Mouse (Mus musculus) gastrocnemius, postnatal 10 days (tissue): ENCODE results near the gene B830017H08Rik. TPM values are rescaled to one million over a fixed set of nuclear protein-coding genes. Genes with fewer than 3 reads are reported as not detected.

Experiments
- DNase-seq: peaks from one replicate; pipeline ENCODE4 v3.0.0; 2021; ENCODE audit warnings: mixed read lengths
- long read RNA-seq, 2 experiments: library from polyadenylated mRNA; stranded (forward); transcript quantifications; one replicate each; pipeline ENCODE4 v2.0.0; 2021
- total RNA-seq, 2 experiments: library from RNA; stranded (reverse); gene quantifications; 2 replicates each; pipeline ENCODE4 v1.2.3; 2021

Gene B830017H08Rik
- total RNA-seq = not detected
- long read RNA-seq, experiment 1 = 0 reads
- long read RNA-seq, experiment 2 = 0 reads

DNA sequence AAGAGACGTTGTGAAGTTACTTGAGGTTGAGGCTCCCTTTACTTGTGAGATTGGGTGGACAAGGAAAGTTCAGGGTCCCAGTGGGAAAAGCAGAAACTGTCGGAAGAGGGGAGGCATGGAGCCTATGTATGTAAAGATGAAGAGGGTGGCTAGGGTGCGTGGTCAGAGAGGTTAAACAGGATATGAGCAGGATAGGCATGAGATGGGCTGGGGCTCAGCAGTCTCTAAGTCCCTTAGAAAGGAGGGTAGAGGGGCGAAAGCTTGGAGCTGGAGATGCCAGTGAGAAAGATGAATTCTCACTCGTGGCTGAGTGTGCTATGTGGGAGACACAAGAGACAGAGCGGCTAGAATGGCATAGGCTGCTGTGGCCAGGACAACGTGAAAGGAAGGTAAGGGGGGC is at the start of gene B830017H08Rik:
TSS of gene B830017H08Rik (plus strand) at position 301 of the 400 bp plus-strand sequence.
- DNase-seq = no peak

GRCm38 (mm10) chr16:17785337-17785736 is 47.6 kb upstream of the B830017H08Rik start:
- DNase-seq = no peak

DNA sequence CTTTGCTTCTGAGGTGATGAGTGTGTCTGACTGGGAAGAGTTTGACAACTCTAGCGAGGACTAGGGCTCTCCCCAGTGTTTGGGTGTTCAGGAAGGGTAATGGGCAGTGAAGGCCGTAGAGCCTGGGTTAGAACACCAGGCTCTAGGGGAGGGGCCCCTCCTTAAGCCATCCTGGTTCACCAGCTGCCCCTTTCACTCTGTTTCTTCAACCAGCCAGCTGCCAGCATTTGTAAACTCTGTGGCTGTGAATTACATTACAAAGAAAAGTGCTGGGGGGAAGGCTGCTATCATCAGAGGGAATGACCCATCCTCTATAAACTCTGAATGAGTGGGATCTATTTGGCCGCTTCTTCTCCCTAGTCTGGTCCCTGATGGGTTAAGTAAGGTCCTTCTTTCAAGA is 40.2 kb upstream of the B830017H08Rik start:
- DNase-seq = no peak

DNA sequence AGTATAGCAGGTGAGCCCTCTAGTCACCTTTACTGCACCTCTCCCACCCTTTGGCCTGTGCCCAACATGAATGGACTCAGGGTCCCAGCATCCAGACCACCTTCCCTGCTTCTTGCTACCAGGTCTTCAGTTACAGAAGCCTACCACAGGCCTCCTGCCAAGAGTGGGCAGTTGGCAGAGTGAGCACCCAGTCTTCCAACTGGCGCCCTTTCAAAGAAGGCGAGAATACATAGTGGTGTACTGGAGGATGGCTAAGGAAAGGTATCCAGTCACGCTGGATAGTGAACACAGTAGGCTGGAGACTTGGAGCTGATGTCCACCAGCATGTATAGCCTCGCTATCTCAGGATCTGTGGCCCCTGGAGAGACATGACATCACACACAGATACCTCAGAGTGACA is 38.9 kb upstream of the B830017H08Rik start:
- DNase-seq = no peak

GRCm38 (mm10) chr16:17795643-17796042 is 37.3 kb upstream of the B830017H08Rik start:
- no peak for DNase-seq

GRCm38 (mm10) chr16:17796519-17796918 is 36.4 kb upstream of the B830017H08Rik start:
- no peak for DNase-seq

GRCm38 (mm10) chr16:17796971-17797811 is 35.7 kb upstream of the B830017H08Rik start, which contains the start of gene Scarf2:
Gene Scarf2, plus strand, starts transcription at chr16:17797282.
- DNase-seq = peak; percentile 76

GRCm38 (mm10) chr16:17797812-17798311 is 35.1 kb upstream of the B830017H08Rik start:
- peak; percentile 31 for DNase-seq

GRCm38 (mm10) chr16:17798321-17799180 is 34.4 kb upstream of the B830017H08Rik start:
- peak; percentile 73 for DNase-seq

DNA sequence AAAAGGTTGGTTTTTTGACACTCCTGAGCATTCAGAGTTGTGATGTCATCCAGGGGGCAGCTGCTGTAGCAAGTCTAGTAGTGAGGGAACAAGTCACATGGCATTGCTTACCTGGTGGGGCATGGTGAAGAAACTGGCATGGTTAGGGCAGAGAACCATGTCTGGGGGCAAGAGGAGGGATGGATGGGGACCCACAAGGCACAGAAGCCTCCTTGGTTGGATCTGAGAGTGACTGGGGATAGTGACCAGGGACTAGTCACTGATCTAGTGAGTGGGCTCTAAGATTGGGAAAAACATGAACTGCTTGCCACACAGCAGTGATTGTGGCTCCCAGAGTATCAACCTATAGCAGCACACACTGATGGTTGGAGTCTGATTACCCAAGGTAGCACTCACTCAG is 33.3 kb upstream of the B830017H08Rik start:
- DNase-seq = no peak

GRCm38 (mm10) chr16:17801777-17802455 is 31.0 kb upstream of the B830017H08Rik start:
- no peak for DNase-seq

DNA sequence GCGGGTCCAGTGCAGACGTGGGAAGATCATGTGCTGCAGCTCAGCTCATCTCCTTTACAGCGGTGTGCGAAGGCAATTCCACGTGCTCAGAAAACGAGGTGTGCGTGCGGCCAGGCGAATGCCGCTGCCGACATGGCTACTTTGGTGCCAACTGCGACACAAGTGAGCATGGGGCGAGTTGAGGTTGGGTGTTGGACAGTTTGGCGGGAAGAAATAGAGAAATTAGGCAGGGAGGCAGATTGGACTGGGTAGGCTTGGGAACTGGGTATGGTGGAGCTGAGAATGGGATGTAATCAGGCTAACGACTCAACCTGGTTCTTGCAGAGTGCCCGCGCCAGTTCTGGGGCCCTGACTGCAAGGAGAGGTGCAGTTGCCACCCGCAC is 30.5 kb upstream of the B830017H08Rik start:
- no peak for DNase-seq

DNA sequence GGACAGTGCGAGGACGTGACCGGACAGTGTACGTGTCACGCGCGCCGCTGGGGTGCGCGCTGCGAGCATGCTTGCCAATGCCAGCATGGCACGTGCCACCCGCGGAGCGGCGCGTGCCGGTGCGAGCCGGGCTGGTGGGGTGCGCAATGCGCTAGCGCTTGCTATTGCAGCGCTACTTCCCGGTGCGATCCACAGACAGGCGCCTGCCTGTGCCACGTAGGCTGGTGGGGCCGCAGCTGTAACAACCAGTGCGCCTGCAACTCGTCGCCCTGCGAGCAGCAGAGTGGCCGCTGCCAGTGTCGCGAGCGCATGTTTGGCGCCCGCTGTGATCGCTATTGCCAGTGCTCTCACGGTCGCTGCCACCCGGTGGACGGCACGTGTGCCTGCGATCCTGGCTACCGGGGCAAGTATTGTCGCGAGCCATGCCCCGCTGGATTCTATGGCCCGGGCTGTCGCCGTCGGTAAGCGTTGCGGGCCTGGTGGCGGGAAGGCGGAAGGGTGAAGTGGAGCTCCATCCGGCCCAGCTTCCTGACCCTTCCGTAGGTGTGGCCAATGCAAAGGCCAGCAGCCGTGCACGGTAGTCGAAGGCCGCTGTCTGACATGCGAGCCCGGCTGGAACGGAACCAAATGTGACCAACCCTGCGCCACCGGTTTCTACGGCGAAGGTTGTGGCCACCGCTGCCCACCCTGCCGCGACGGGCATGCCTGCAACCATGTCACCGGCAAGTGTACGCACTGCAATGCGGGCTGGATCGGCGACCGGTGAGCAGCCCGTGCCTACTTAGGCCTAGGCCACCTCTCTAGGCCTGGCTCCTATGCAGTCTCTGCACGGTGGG is 29.9 kb upstream of the B830017H08Rik start:
- DNase-seq = peak; percentile 41

DNA sequence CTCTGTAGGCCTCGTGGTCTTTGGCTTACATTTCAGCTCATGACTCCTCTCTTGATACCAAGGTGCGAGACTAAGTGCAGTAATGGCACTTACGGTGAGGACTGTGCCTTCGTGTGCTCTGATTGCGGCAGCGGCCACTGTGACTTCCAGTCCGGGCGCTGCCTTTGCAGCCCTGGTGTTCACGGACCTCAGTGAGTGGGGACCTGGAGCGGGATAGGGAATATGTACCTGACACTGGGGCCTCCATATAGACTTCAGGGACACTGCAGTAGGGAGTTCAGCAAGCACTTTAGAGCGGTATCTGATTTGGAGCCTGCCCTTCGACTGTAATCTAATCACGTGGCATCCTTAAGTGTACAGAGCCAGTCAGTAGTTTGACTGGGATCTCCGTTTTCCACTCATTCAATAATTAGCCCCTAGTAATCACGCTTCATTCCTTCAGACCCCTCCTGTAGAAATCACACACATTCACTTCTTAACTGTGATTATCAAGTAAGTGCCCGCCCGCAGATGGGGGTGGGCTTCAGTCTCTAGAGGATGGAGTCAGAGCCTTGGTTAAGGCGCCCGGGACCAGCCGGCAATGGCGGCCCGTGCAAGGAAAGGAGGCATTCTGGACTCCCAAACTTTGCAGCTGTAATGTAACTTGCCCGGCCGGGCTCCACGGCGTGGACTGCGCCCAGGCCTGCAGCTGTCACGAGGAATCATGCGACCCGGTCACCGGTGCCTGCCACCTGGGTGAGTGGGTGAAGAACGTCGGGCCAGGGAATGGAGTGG is 29.1 kb upstream of the B830017H08Rik start:
- DNase-seq = no peak

DNA sequence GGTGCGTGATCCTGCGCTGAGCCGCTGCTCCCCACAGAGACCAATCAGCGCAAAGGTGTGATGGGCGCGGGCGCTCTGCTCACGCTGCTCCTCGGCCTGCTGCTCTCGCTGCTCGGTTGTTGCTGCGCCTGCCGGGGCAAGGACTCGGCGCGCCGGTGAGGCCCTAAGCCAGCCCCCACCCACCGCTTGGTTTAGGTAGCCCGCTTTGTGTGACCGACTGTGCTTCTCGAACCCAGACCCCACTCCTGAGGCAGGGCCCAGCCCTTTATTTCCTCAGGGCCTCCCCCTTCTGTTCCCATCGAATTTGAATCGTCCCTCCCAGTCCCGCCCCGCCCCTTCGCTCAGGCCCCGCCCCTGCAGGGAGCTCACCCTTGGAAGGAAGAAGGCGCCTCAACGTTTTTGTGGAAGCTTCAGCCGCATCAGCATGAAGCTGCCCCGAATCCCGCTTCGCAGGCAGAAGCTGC is 28.4 kb upstream of the B830017H08Rik start:
- DNase-seq = no peak

DNA sequence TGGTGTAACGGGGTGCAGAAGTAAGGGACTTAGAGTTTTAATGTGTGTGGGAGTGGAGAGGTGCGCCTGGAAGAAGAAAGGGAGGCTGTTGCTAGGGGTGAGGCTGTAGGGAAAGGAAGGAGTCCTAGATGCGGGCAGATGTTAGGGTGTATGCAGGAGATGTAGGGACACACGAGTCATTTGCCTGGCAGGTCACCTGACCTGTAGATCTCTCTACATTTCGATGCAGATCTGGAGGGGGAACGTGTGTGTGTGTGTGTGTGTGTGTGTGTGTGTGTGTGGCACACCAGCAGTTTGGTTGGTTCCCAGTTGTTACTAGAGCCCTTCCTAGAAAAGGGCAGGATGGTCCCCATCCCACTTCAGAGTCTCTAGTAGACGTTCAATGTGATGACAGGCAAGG is 27.9 kb upstream of the B830017H08Rik start:
- no peak for DNase-seq

- DNase-seq = peak; percentile 37
Observed at GRCm38 (mm10) chr16:17806581-17807191, 26.2 kb upstream of the B830017H08Rik start.

- DNase-seq = peak; percentile 87
Observed at GRCm38 (mm10) chr16:17807192-17808009, 25.5 kb upstream of the B830017H08Rik start.

DNA sequence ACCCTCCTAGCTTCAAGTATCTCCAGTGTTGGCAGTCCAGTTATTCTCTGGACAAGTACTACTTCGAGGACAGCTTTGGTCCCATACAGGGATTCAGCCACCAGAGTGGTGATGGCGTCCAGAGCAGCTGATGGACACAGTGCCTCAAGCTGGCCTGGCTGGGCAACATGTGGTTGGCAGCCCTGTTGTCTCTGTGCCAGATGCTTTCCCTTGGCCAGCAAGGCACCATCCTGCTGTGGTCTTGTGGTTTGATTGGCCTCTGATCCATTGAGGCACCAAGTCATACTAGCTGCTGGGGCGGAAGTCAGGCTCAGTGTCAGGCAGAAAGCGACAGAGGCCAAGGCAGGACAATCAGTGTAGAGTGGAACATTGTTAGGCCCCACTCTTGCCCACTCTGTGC is 23.8 kb upstream of the B830017H08Rik start:
- no peak for DNase-seq
